Mouse (Mus musculus) stomach, embryonic 14.5 days (tissue): Measurements from ENCODE around the gene Shoc2. TPM values are rescaled to one million over a fixed set of nuclear protein-coding genes. Genes with fewer than 3 reads are reported as not detected.

ENCODE experiments used
- ATAC-seq: fragments of 200-750 bp; cut with Nextera tagmentation; 2 replicates; pipeline ENCODE4 v1.8.0; 2017; ENCODE audit warnings: low read depth, moderate TSS enrichment; ENCODE audit not compliant: insufficient number of reproducible peaks, insufficient read depth, low FRiP score
- H3K27ac ChIP-seq: fragments of 300-500 bp; sonication (generic); 2 replicates; pipeline ENCODE4 v1.5.1; 2014; ENCODE audit warnings: mild to moderate bottlenecking, low read length, moderate library complexity, mixed read lengths
- H3K27me3 ChIP-seq: fragments of 300-500 bp; sonication (generic); 2 replicates; pipeline ENCODE4 v1.6.1; 2014; ENCODE audit warnings: low read length, control low read depth, mixed read lengths; ENCODE audit not compliant: control insufficient read depth, insufficient read depth
- H3K36me3 ChIP-seq: fragments of 300-500 bp; sonication (generic); 2 replicates; pipeline ENCODE4 v1.6.1; 2014; ENCODE audit warnings: mild to moderate bottlenecking, control low read depth, low read length, moderate library complexity, mixed read lengths; ENCODE audit not compliant: control insufficient read depth, insufficient read depth
- H3K4me1 ChIP-seq: fragments of 300-500 bp; sonication (generic); 2 replicates; pipeline ENCODE4 v1.6.1; 2014; ENCODE audit warnings: low read length, control low read depth, mixed read lengths; ENCODE audit not compliant: control insufficient read depth, insufficient read depth
- H3K4me2 ChIP-seq: fragments of 300-500 bp; sonication (generic); replicated peaks from 2 replicates; pipeline ENCODE4 v1.6.1; 2014; ENCODE audit warnings: low read depth, low read length, control low read depth
- H3K4me3 ChIP-seq: fragments of 300-500 bp; sonication (generic); 2 replicates; pipeline ENCODE4 v1.5.1; 2014; ENCODE audit warnings: low read depth, low read length, control low read depth
- H3K9ac ChIP-seq: fragments of 300-500 bp; sonication (generic); replicated peaks from 2 replicates; pipeline ENCODE4 v1.6.1; 2014; ENCODE audit warnings: low read depth, mild to moderate bottlenecking, control low read depth, low read length, moderate library complexity, mixed read lengths
- H3K9me3 ChIP-seq: fragments of 300-500 bp; sonication (generic); 2 replicates; pipeline ENCODE4 v1.6.1; 2016; ENCODE audit warnings: low read depth, low read length, control low read depth; ENCODE audit not compliant: control insufficient read depth
- WGBS: fragments of 180-500 bp; shearing (Covaris S2); extraction: QIAGEN DNeasy Blood & Tissue Kit; methylation state at CpG from one replicate; pipeline ENCODE4 v1.1.7; 2014; 5-methylcytosine and 5-hydroxymethylcytosine counted together
- polyA plus RNA-seq: library from polyadenylated mRNA; unstranded; fragments of >200 nt; fragmentation: Nextera tagmentation; extraction: Ambion mirVana; gene quantifications from 2 replicates; pipeline ENCODE4 v1.2.1, GENCODE M21; 2014

The Shoc2 gene
- polyA plus RNA-seq, 1 experiment from 2014 or later = 61.8 TPM

- Histone ChIP-seq H3K27ac (no peak overlapping the region), H3K27me3 (no peaks in the 10 kb centered on the region), H3K9ac (no peak overlapping the region), H3K4me1 (0 out of 2 replicates have a peak, but pooled peaks cover 3% of the 10 kb centered on the region), H3K36me3 (no peaks in the 10 kb centered on the region), H3K4me2 (no peak overlapping the region), H3K4me3 (no peak overlapping the region), H3K9me3 (no peaks in the 10 kb centered on the region)
- ATAC-seq = no peak
- 12% methylated on average over 10 of the region's 10 CpGs for WGBS
Observed at GRCm38 (mm10) chr19:54076362-54077349, 132.6 kb downstream of the Shoc2 start.

GRCm38 (mm10) chr19:54081303-54081702 lies 137.2 kb downstream of the Shoc2 start:
- no peak overlapping the region for H3K4me3 ChIP-seq
- no peak for ATAC-seq
- H3K9me3 ChIP-seq = no peaks in the 10 kb centered on the region
- no peak overlapping the region for H3K27ac ChIP-seq
- WGBS = 70% methylated on average over 9 of the region's 9 CpGs
- no peak overlapping the region for H3K9ac ChIP-seq
- 0 out of 2 replicates have a peak, but pooled peaks cover under 1% of the 10 kb centered on the region for H3K4me1 ChIP-seq
- H3K4me2 ChIP-seq = no peak overlapping the region
- no peaks in the 10 kb centered on the region for H3K27me3 ChIP-seq
- no peaks in the 10 kb centered on the region for H3K36me3 ChIP-seq

GRCm38 (mm10) chr19:54081716-54082165 lies 137.6 kb downstream of the Shoc2 start:
- H3K9ac ChIP-seq = no peak overlapping the region
- H3K9me3 ChIP-seq = no peaks in the 10 kb centered on the region
- no peaks in the 10 kb centered on the region for H3K27me3 ChIP-seq
- no peak overlapping the region for H3K4me2 ChIP-seq
- H3K36me3 ChIP-seq = no peaks in the 10 kb centered on the region
- WGBS = 82% methylated on average over 9 of the region's 9 CpGs
- no peak for ATAC-seq
- no peaks in the 10 kb centered on the region for H3K4me1 ChIP-seq
- no peak overlapping the region for H3K4me3 ChIP-seq
- no peak overlapping the region for H3K27ac ChIP-seq

Other genes starting within 250 kb of the Shoc2 start
- 115 and 123 TPM in 2 replicates for gene Pdcd4, start 52.1 kb upstream of the Shoc2 start, polyA plus RNA-seq
- 94.8 and 100 TPM in 2 replicates for gene Bbip1, start 321 bp downstream of the Shoc2 start, polyA plus RNA-seq
- 0.48 and 0.78 TPM in 2 replicates for gene Adra2a, start 99.8 kb downstream of the Shoc2 start, polyA plus RNA-seq